Mouse (Mus musculus): ENCODE results near the gene Trim80.
"Not testable (repeated sequence)": the region's sequence is repeated elsewhere in the genome, so short reads cannot be mapped to it uniquely, and the experiment has no call there.

Gene Trim80

GRCm38 (mm10) chr11:115429307-115429706 lies 11.0 kb upstream of the Trim80 start:
- DNase-seq (ENCODE audit: low read depth) = no peak

- no peak for DNase-seq (ENCODE audit: low read depth)
Observed at GRCm38 (mm10) chr11:115430561-115430960, 9.8 kb upstream of the Trim80 start.

GRCm38 (mm10) chr11:115432814-115433213 lies 7.5 kb upstream of the Trim80 start:
- no peak for DNase-seq (ENCODE audit: low read depth)

GRCm38 (mm10) chr11:115433342-115433741 lies 7.0 kb upstream of the Trim80 start:
- DNase-seq (ENCODE audit: low read depth) = no peak

- DNase-seq (ENCODE audit: low read depth) = no peak
Observed at GRCm38 (mm10) chr11:115435596-115436337, 4.6 kb upstream of the Trim80 start.

- peak; percentile 67 for DNase-seq (ENCODE audit: low read depth)
Observed at GRCm38 (mm10) chr11:115437571-115438122, 2.7 kb upstream of the Trim80 start.

- no peak for DNase-seq (ENCODE audit: low read depth)
Observed at GRCm38 (mm10) chr11:115439326-115439725, 1.0 kb upstream of the Trim80 start.

- no peak for DNase-seq (ENCODE audit: low read depth)
Observed at GRCm38 (mm10) chr11:115441417-115441816, 1.1 kb downstream of the Trim80 start.

GRCm38 (mm10) chr11:115446906-115447305 lies 6.6 kb downstream of the Trim80 start:
- no peak for DNase-seq (ENCODE audit: low read depth)

- no peak for DNase-seq (ENCODE audit: low read depth)
Observed at GRCm38 (mm10) chr11:115447321-115447885, 7.1 kb downstream of the Trim80 start.

GRCm38 (mm10) chr11:115448075-115448474 lies 7.7 kb downstream of the Trim80 start:
- DNase-seq (ENCODE audit: low read depth) = no peak

- no peak for DNase-seq (ENCODE audit: low read depth)
Observed at GRCm38 (mm10) chr11:115448998-115449397, 8.7 kb downstream of the Trim80 start.

- DNase-seq (ENCODE audit: low read depth) = no peak
Observed at GRCm38 (mm10) chr11:115450176-115450575, 9.8 kb downstream of the Trim80 start.

GRCm38 (mm10) chr11:115451781-115452241 lies 11.5 kb downstream of the Trim80 start:
- DNase-seq (ENCODE audit: low read depth) = no peak

- no peak for DNase-seq (ENCODE audit: low read depth)
Observed at GRCm38 (mm10) chr11:115452281-115452860, 12.0 kb downstream of the Trim80 start.

- DNase-seq (ENCODE audit: low read depth) = no peak
Observed at GRCm38 (mm10) chr11:115453306-115453705, 13.0 kb downstream of the Trim80 start.

- not testable (repeated sequence) for DNase-seq (ENCODE audit: low read depth)
Observed at GRCm38 (mm10) chr11:115454822-115455221, 14.5 kb downstream of the Trim80 start.

- DNase-seq (ENCODE audit: low read depth) = no peak
Observed at GRCm38 (mm10) chr11:115455619-115456018, 15.3 kb downstream of the Trim80 start.

GRCm38 (mm10) chr11:115456182-115456581 lies 15.8 kb downstream of the Trim80 start:
- no peak for DNase-seq (ENCODE audit: low read depth)

- DNase-seq (ENCODE audit: low read depth) = no peak
Observed at GRCm38 (mm10) chr11:115457405-115457804, 17.1 kb downstream of the Trim80 start.

GRCm38 (mm10) chr11:115460976-115461375 lies 20.6 kb downstream of the Trim80 start:
- DNase-seq (ENCODE audit: low read depth) = no peak

GRCm38 (mm10) chr11:115461846-115462242 lies 21.5 kb downstream of the Trim80 start:
- no peak for DNase-seq (ENCODE audit: low read depth)

Measured in NIH3T3 (cell line).